Mouse (Mus musculus) cortical plate, adult 2 months (tissue): Measurements from ENCODE around the gene Kif6. TPM values are rescaled to one million over a fixed set of nuclear protein-coding genes. Genes with fewer than 3 reads are reported as not detected.

Experiments
- H3K27ac ChIP-seq: fragments of 200-500 bp; 2 replicates; pipeline ENCODE4 v1.5.1; 2012; ENCODE audit warnings: low read length, control low read depth, inconsistent platforms; ENCODE audit not compliant: insufficient read depth
- H3K4me1 ChIP-seq: fragments of 200-500 bp; 2 replicates; pipeline ENCODE4 v1.6.1; 2011; ENCODE audit warnings: low read length; ENCODE audit not compliant: control insufficient read depth, insufficient read depth
- H3K4me3 ChIP-seq: fragments of 200-500 bp; 2 replicates; pipeline ENCODE4 v1.5.1; 2011; ENCODE audit warnings: mild to moderate bottlenecking, low read length, control low read depth; ENCODE audit not compliant: insufficient read depth
- CTCF ChIP-seq: fragments of 200-500 bp; IDR thresholded peaks from 2 replicates; pipeline ENCODE4 v1.5.1; 2011; ENCODE audit warnings: mild to moderate bottlenecking, control low read depth, low read length; ENCODE audit not compliant: insufficient read depth; ENCODE audit errors: extremely low read depth
- POLR2A ChIP-seq: fragments of 200-500 bp; IDR thresholded peaks from 2 replicates; pipeline ENCODE4 v1.6.1; 2011; ENCODE audit warnings: mild to moderate bottlenecking, low read length, control low read depth; ENCODE audit not compliant: insufficient read depth; ENCODE audit errors: extremely low read depth
- polyA plus RNA-seq: library from polyadenylated mRNA; depleted of rRNA; stranded (reverse); fragments of >200 nt; gene quantifications from 2 replicates; pipeline ENCODE4 v1.2.3, GENCODE M21; 2012

The Kif6 gene
- polyA plus RNA-seq, 1 experiment, result 1.9 TPM

DNA sequence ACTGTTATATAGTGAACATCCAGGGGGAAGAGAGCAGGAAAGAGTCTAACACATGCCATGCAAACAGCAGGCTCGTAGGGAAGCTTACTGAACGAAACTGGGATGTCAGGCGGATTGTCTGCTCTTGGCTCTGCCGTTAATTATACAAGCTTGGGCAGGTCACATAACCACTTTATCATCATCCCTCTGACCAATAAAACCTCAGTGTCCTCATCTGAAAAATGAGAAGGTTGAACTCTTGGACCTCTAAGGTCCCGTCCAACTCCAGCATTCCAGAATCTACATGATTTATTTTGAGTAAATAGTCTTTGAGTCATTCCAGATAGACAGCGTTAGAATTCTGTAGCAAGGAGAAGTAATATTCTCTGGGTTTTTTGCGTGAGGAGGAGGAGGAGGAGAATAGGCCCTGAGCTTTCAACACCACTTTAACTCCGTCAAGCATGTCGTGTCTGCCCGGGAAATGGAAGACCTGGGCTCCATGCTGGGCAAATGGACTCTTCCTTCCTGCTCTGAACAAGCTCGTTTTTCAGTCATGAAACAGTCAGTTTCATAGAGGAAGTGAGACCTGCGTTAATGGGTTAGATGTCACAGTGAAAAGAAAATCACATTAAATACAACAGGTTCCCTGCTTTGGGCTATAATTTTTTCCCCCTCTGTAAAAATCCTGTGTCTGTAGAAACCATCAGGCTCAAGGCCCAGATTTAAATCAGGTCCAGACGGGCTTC, 162.3 kb downstream of the Kif6 start:
- no peak for TF ChIP-seq POLR2A
- TF ChIP-seq CTCF, result no peak
- H3K27ac ChIP-seq, result no peak overlapping the region
- no peaks in the 10 kb centered on the region for H3K4me1 ChIP-seq
- H3K4me3 ChIP-seq, result no peak overlapping the region

DNA sequence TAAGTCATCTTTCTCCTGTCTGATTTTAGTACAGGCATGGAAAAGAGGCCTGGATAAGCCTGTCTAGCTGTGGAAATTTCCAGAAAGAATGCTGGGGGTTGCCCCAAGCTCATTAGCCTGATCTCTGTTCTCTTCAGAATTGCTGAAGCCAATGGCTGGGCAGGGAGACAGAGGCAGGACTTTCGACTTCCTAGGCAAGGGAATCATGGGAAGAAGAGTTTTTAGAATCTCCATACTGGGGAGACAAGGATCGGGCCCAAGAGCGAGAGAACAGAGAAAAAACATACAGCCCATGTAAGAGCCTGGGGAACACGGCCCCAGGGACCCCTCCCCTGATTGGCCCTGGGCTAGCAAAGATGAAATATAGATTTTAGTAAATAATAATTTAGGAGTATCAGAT, 164.1 kb downstream of the Kif6 start:
- H3K4me3 ChIP-seq, result no peak overlapping the region
- no peaks in the 10 kb centered on the region for H3K4me1 ChIP-seq
- TF ChIP-seq POLR2A (no peak), CTCF (no peak)
- no peak overlapping the region for H3K27ac ChIP-seq

DNA sequence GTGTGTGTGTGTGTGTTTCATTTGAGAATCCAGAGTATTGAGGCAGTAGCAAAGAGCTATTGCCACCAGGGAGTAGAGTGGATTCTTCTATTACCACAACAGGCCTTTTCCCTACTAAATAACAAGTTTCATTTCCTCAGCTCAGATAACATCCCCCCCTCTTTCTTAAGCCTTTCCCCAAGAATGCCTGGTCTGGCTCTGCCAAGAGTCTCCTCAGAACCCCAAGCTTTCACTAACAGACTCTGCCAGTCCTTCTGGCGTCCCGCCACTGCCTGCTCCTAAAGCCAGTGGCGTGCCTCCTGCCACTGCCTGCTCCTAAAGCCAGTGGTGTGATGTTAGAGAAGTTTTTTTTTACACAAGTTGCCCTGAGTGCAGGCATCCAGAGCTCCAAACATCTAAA, 164.6 kb downstream of the Kif6 start:
- H3K27ac ChIP-seq, result no peak overlapping the region
- TF ChIP-seq CTCF, result no peak
- TF ChIP-seq POLR2A, result no peak
- H3K4me3 ChIP-seq, result no peak overlapping the region
- no peaks in the 10 kb centered on the region for H3K4me1 ChIP-seq

DNA sequence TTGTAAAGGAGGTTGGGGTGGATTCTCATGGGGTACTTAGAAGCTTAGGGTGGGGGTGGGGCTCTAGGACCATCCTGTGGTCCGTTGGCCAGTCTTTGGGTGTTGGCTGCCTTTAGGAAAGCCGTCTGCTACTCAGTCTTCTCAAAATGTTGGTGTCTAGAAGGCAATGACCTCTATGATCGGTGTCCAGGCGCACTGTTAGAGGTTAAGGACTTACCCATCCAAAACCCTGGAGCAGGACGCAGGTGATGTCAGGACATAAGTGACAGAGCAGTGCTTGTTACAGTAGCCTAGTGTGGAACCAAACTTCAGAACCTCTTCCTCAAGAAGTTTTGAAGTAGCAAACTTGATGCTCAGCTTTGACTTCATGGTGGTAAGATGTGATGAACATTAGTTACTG, 170.9 kb downstream of the Kif6 start:
- H3K4me3 ChIP-seq, result no peak overlapping the region
- H3K4me1 ChIP-seq, result no peaks in the 10 kb centered on the region
- TF ChIP-seq POLR2A, result no peak
- TF ChIP-seq CTCF, result no peak
- no peak overlapping the region for H3K27ac ChIP-seq

DNA sequence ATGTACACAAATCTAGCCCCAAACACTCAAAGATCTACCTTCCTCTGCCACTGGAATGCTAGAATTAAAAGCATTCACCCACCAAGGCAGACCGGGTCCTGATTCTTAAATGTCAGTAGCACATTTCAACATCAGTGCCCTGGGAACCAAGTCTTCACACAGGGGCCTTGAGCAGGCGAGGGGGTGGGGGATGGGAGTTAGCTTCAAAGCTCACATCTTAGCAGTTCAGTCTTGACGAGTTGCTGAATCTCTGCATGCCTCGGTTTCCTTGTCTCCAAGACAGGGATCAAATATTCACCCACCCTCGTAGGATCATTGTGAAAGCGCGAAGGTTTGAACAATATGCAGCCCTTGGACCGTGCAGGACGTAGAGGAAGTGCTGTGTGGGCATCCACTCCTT, 172.4 kb downstream of the Kif6 start:
- Histone ChIP-seq H3K4me1 (no peaks in the 10 kb centered on the region), H3K4me3 (no peak overlapping the region), H3K27ac (no peak overlapping the region)
- TF ChIP-seq CTCF, result no peak
- no peak for TF ChIP-seq POLR2A

DNA sequence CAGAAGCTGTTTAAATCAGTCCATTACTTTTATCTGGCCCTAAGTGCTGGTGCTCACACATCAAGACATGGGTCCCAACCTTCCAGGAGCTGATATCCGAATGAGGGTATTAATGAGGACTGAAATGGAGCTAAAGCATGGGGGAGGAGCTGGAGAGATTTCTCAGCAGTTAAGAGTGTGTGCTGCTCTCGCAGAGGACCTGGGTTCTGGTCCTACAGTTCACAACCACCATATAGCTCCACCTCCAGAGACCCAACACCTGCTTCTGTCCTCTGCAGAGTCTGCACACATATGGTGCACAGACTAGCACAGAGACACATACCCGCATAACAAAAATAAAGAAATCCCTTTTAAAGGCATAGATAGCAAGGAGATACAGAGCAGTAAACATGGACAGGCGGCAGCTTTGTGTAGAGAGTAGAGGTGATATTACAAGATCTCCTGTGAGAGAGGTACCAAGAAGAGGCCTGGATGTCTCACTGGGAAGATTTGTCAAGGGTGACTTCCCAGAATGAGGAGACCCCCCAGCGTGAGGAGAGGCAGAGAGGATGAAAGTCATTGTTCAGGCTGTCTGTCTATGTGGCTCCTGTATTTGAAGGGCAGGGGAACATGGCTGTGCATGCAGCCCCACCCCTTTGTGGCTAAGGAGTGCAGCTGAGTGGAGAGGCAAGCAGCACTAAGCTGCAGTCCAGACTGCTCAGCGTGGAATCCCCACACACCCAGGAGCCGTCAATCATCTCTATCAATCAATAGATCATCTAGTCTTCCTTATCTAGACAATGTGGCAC, 173.4 kb downstream of the Kif6 start:
- H3K27ac ChIP-seq, result no peak overlapping the region
- TF ChIP-seq POLR2A (no peak), CTCF (no peak)
- H3K4me3 ChIP-seq, result no peak overlapping the region
- no peaks in the 10 kb centered on the region for H3K4me1 ChIP-seq

DNA sequence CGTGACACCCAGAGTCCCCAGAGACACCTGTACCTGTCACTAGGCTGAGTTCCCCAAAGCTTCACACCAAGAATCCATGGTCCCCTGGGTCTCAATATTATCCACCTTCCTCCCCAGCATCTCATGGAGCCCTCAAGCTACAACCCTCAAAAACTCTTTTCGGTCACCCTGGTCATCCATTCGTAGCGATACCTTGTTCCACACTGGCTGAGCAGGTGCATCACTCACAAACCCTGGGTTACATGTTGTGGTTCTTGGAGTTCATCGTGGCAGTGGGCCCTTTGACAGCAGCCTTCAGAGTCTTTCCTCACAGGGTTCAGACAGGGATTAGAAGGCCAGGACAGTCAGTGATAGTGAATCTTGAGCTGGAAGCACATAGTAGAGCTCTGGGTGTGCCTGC, 176.6 kb downstream of the Kif6 start:
- Histone ChIP-seq H3K27ac (no peak overlapping the region), H3K4me1 (no peaks in the 10 kb centered on the region), H3K4me3 (no peak overlapping the region)
- TF ChIP-seq CTCF, result no peak
- no peak for TF ChIP-seq POLR2A

DNA sequence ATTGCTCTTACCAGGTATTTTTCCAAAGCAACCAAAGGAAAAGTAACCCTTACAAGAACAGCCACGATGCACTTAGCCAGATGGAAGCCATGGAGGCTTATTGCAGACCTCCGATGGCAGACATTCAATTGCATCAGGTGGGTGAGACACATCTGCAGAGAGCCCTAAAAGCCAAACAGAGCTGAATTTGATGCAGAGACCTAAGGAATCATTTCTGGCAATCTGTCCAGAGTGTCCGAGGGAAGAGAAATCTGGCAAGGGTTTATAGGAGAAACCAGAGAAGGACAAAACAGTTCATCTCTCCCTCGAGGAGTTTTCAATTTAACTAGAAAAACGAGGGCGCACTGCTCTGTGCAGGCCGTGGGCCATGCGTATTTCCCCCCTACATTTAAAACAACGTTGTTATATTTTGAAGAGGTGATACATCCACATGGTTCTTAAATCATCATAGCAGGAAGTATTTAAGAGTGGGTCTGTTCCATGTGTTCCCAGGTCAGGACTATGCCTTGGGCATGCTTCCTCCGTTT, 177.3 kb downstream of the Kif6 start:
- H3K4me1 ChIP-seq, result no peaks in the 10 kb centered on the region
- no peak for TF ChIP-seq CTCF
- no peak for TF ChIP-seq POLR2A
- H3K27ac ChIP-seq, result no peak overlapping the region
- H3K4me3 ChIP-seq, result no peak overlapping the region

DNA sequence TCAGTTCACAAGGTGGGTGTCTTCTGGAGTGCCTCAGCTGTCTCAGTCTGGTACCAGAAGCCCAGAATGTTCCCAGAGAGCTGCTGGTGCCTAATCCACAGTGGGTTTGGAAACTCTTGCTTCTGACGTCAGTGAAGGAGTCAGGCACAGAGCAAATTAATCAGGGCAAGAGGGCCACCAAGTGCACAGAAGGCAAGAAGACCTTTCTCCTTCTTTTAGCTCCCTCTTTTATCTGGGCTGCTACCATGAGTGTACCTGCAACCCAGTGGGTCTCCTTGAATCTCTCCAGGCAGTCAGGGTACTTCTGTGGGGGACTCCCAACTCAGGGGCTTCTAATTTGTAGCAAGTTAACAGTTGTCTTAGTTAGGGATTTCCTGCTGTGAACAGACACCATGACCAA, 178.0 kb downstream of the Kif6 start:
- Histone ChIP-seq H3K4me3 (no peak overlapping the region), H3K4me1 (no peaks in the 10 kb centered on the region), H3K27ac (no peak overlapping the region)
- no peak for TF ChIP-seq CTCF

DNA sequence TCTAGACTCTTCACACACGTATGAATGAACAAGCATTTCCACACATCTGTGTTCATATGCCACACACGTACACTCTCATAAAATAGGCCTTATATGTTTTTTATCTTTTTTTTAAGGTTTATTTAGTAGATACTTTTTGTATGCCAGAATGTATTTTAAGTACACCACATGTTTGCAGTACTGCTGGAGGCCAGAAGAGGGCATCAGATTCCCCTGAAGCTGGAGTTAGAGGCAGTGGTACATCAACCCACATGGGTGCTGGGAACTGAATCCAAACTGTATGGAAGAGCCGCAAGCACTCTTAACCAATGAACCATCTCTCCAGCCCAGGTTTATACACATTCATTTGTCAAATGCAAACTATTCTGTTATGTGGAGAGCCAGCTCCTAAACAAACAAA, 179.0 kb downstream of the Kif6 start:
- H3K27ac ChIP-seq, result no peak overlapping the region
- TF ChIP-seq POLR2A (no peak), CTCF (no peak)

More for the DNA sequence above, 179.0 kb downstream of the Kif6 start:
- no peak overlapping the region for H3K4me3 ChIP-seq
- no peaks in the 10 kb centered on the region for H3K4me1 ChIP-seq
